Mouse (Mus musculus): ENCODE measurements around the gene Setx.

- TF ChIP-seq POLR2A (IDR thresholded peaks at IDR 0.05; ENCODE audit: insufficient read length, low read depth) (no peak), SRF (IDR thresholded peaks at IDR 0.05; ENCODE audit: control insufficient read depth, insufficient read length, low read depth) (no peak), MAX (IDR thresholded peaks at IDR 0.05; ENCODE audit: low read depth) (no peak), USF1 (IDR thresholded peaks at IDR 0.05; ENCODE audit: low read depth) (no peak)
Observed at GRCm38 (mm10) chr2:29183266-29183924, 59.4 kb downstream of the Setx start.
